Mouse (Mus musculus): ENCODE data around the gene Npdc1.
"Not testable (repeated sequence)": the region's sequence is repeated elsewhere in the genome, so short reads cannot be mapped to it uniquely, and the experiment has no call there.

Npdc1 gene

DNA sequence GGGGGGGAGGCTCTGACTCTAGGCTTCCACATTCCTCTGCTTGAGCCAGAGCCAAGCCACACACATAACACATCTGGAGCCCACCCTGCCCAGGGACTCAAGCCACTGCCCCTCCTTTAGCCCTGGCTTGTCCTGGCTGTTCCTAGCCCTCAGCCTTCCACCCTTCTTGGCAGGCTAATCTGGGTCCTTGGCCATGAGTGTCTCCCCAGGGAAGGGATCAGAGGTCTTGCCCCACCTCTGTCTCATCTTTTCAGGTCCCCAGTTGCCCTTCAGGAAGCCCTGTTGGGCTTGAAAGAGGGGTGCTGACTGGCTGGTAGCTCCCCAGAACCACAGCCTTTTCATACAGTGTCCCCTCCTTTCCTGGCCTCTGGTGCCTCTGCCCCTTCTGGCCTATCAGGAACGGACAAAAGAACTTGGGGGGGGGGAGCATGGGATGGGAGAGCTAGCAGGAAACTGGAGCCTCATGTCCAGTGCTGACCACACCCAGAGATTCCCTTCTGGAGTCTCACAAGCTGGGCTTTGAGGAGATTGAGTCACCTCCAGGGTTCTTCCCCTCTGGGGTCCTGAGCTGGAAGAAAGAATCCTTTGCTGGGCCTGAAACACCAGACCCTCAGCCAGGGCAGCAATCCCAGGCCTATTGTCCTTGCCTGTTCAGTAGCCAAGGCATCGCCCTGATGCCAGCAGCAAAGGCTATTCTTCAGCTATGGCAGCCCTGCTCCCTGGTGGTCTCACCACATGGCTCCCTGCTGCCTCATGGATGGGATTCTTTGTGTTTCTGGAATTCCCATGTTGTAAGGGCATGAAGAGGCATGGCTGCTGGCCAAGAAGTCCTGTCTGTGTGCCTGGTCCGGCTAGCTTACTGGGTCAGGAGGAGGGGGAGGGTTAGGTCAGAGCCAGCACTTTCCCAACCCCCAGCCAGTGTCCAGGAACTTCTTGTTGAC, 4.6 kb upstream of the Npdc1 start:
- DNase-seq (ENCODE audit: extremely low read depth, insufficient read length, low spot score) = peak; percentile 46

DNA sequence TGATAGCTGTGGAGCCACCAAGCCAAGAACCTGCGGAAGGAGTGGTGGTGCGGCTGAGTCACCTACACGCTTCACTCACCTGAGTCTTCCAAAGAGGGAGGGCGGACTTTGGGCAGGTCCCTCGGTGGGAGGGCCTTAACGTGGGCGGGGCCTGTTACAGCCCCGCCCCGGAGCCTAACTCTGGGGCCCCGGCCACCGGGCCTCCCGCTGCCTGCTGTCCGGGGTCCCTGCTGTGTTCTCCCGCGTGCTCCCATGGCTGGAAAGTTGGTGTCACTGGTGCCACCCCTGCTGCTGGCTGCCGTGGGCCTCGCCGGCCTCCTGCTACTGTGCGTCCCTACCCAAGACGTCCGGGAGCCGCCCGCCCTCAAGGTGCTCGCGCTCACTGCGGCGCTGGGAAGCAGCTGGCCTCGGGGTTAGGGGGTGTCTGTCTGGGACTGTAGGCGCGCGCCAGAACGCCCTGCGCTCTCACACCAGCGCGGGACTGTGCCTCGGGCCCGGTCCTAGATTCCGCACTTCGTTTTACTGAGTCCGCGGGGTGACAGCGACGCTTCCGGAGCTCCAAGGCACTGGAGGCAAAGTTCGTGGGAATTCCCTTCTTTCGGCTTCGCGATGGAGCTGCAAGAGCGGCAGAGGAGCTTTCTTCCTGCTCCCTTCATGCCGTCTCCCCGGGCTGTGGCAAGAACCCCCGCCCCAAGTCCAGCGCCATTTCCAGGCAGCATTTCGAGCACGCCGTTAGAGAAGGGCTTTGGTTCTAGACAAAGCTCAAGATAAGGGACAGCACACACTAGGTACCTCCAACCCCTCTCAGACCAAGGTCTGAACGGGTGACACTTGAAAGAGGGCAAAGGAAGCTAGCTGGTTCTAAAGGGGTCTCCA, 3.2 kb upstream of the Npdc1 start, which contains the start of gene Entpd2:
TSS of gene Entpd2 (plus strand) at position 154 of the 876 bp plus-strand sequence.
- no peak for DNase-seq (ENCODE audit: extremely low read depth, insufficient read length, low spot score)

DNA sequence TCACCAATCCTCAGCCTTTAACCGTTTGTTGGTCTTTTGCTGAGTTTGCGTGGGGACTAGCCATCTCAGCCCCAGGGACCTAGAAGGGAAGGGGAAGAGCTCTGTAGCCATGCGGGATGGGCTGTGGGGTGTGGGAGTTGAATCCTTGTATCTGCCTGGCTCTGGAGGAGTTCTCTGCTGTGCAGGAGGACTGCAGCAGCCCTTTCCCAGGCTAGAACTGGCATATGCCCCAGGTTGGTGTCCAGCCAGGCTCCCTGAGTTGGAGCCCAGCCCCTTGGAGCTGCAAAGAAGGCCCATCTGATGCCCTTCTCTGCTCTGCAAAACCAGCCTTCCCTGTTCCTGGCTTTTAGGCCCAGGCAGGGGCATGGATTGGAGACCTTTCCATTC, 2.6 kb upstream of the Npdc1 start:
- no peak for DNase-seq (ENCODE audit: extremely low read depth, insufficient read length, low spot score)

GRCm38 (mm10) chr2:25397010-25397409, 2.1 kb upstream of the Npdc1 start:
- DNase-seq (ENCODE audit: extremely low read depth, insufficient read length, low spot score) = no peak

- no peak for DNase-seq (ENCODE audit: extremely low read depth, insufficient read length, low spot score)
Measured at GRCm38 (mm10) chr2:25398065-25398464, 1.1 kb upstream of the Npdc1 start.

DNA sequence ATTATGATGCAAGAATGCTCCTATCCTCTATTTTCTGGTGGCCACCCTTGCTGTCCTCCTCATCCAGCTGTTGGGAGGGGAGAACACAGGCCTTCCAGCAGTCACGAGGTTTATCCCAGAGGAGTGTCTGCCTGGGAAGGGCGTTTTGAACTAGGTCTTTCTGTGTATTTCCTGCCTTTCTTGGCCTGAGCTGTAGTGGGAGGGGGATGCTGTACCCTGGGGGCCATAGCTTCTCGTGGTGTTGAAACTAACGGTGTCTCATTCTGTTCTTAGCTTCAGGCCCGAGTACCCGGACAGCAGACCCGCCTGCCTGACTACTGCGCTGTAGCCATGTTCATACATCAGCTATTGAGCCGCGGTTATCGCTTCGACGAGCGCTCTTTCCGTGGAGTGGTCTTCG, 1.1 kb downstream of the Npdc1 start:
- no peak for DNase-seq (ENCODE audit: extremely low read depth, insufficient read length, low spot score)

DNA sequence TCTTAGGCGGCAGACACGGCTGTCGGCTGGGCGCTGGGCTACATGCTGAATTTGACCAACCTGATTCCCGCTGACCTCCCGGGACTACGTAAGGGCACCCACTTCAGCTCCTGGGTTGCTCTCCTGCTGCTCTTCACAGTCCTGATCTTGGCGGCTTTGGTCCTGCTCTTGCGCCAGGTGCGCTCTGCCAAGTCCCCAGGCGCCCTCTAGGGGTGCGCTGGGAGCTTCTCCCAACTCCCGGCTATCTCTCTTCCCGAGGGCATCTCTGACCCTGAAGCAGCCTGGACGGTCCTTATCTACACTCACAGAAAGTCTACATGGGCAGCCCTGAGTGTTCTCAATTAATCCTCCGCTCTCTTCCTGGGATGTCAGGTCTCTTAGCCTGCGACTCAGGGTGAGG, 1.6 kb downstream of the Npdc1 start:
- no peak for DNase-seq (ENCODE audit: extremely low read depth, insufficient read length, low spot score)

DNA sequence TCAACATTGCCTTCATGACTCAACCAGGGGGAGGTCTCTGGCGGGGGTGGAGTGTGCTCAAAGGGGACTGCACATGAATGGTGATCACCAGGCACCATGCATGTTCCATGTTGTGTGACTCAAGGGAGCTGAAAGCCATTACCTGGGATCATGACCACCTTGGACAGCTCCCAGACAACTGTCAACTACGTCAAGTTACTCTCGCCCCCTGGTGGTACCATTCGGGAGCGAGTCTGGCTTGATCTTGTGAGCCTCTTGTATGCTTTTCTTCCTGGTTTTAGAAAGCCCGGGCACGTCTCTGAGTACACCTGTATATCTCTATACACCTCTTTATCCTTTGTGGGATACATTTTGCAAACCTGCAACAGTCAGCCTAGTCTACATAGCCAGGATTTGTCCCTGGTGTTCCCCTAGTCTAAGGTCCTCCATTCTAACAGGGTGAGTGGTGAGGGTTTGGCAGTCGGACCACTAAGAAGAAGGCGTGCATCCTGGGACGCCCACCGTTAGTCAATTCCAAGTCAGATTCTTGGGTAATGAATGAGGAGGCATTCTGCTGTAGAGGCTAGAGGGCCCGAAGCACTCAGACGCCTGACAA, 3.3 kb downstream of the Npdc1 start:
- no peak for DNase-seq (ENCODE audit: extremely low read depth, insufficient read length, low spot score)

DNA sequence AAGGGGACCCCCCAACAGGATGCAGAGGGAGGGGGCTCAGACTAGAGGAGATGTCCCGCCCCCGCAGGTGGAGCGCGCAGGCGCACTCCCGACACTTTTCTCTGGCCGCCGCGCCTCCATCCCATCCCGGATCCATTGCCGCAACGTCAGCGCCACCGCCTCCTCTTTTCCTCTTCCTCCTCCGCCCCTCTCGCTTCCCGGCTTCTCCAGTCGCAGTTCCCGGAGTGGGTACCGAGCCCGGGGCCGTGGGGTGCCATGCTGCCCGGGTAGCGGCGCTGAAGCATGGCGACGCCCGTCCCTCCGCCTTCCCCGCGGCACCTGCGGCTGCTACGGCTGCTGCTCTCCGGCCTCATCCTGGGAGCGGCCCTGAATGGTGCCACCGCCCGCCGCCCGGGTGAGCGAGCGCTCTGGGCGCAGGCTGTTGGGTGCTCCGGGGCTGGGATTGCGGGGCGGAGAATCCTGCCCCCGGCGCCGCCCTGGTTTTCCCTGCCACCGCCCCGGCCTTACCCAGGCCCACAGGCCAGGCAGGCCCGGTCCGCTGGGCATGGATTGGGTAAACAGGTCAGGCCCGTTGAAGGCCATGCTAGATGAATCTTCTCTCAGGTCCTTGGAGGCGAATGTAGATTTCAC, 3.9 kb downstream of the Npdc1 start:
- peak; percentile 84 for DNase-seq (ENCODE audit: extremely low read depth, insufficient read length, low spot score)

DNA sequence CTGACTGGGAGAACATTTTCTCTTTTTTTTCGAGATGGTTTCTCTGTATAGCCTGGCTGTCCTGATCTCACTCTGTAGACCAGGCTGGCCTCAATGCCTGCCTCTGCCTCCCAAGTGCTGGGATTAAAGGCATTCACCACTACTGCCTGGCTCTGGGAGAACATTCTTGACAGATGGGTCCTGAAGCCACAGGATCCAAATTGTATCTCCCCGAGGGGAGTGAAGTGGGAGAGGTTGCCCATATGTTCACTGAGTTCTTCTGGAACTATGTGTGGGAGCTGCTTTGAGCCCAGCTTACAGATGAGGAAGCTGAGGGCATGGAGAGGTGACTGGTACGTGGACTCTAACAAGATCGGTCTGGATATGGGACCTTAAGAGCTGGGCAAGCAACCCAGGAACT, 4.8 kb downstream of the Npdc1 start:
- no peak for DNase-seq (ENCODE audit: extremely low read depth, insufficient read length, low spot score)

- DNase-seq (ENCODE audit: extremely low read depth, insufficient read length, low spot score) = no peak
Measured at GRCm38 (mm10) chr2:25408908-25409307, 9.8 kb downstream of the Npdc1 start.

DNA sequence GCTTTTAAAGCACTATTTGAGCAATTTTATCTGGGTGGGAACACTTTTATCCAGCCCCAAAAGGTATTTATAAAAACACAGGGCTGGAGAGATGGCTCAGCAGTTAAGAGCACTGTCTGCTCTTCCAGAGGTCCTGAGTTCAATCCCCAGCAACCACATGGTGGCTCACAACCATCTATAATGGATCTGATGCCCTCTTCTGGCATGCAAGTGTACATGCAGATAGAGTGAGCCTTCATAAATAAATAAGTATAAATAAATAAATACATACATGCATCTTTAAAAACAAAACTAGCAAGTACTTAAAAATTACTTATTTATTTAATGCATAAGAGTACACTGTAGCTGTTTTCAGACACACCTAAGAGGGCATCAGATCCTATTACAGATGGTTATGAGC, 14.3 kb downstream of the Npdc1 start:
- DNase-seq (ENCODE audit: extremely low read depth, insufficient read length, low spot score) = not testable (repeated sequence)

GRCm38 (mm10) chr2:25417426-25417825, 18.3 kb downstream of the Npdc1 start:
- no peak for DNase-seq (ENCODE audit: extremely low read depth, insufficient read length, low spot score)

DNA sequence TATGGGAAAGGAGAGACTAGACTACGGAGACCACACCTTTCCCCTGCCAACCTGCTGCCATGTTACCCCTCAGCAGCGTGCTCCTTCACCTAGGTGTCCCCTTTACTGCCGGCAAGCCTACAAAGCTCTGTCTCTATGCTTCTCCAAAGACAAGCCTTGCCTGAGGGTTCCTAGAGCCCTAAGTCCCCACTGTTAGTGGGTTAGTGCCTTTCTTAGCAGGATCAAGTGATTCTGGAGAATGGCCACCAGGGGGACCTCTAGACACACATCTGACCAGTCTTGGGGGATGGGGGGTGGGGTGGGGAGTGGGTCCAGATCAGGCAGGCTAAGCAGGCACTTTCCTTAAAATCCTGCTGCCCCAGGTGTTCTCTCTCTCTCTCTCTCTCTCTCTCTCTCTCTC, 22.7 kb downstream of the Npdc1 start:
- DNase-seq (ENCODE audit: extremely low read depth, insufficient read length, low spot score) = no peak

DNA sequence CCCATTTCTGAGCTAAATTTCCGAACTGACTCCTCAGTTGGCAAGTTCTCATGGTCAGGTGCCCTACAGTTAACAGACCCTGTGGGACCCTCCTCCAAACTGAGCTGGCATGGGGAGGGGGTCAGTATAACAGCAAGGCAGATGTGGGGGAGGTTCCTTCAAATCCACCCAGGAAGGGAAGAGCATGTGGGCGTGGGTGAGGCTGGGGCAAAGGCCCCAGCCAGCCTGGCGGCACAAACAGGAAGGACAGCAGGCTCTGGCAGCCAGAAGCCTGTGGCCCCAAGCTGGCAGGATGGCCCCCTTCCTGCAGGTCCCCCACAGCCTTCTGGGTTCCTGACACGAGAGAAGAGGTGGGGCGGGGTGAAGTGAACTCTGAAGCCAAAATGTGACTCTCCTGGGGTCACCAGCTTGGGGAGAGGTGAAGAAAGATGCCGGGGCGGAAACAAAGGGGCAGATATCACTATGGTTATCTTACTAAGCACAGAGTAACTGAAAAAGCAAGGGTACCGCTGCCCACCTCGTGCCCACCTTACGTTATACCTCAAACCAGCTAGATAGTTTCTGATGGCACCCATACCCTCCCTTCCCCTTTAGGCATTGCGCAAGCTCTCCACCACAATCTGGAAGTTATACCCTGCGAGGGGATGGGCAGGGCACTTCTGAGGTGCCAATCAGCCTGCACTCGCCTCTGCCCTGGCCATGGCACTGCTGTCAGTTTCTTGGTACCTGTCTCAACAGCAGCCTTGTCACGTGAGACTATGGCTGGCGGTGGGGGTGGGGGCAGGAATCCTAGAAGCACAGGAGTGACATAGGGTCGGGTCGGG, 23.6 kb downstream of the Npdc1 start, which contains the start of gene Fut7:
TSS of gene Fut7 (plus strand) at position 681 of the 824 bp plus-strand sequence.
- no peak for DNase-seq (ENCODE audit: extremely low read depth, insufficient read length, low spot score)

GRCm38 (mm10) chr2:25423626-25424025, 24.5 kb downstream of the Npdc1 start:
- DNase-seq (ENCODE audit: extremely low read depth, insufficient read length, low spot score) = no peak

DNA sequence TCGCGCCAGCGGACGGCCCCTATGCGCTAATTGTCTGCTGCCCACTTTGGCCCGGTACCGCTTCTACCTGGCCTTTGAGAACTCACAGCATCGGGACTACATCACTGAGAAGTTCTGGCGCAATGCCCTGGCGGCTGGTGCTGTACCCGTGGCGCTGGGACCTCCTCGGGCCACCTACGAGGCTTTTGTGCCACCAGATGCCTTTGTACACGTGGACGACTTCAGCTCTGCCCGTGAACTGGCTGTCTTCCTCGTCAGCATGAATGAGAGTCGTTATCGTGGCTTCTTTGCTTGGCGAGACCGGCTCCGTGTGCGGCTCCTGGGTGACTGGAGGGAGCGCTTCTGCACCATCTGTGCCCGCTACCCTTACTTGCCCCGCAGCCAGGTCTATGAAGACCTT, 26.3 kb downstream of the Npdc1 start:
- DNase-seq (ENCODE audit: extremely low read depth, insufficient read length, low spot score) = no peak

DNA sequence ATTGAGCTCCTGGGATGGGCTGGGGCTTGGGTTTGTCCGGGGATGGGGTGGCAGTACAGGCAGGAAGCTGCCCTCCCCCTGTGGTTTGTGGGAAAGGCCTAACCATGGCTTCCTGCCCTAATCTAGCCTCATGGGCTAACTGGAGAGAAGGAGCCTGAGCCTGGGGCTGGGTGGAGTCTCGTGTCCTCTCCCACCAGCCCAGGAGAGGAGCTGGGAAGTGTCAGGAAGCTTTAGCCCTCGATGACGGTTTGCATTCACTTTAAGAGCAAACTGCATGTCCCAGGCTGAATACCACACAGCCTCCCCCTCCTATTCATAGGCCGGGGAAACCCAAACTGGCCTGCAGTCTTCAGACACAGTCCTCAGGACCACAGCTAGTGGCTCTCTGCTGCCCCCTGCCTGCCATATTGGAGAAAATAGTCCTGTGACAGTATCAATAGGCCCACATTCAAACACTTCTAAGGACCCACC, 27.6 kb downstream of the Npdc1 start:
- peak; percentile 78 for DNase-seq (ENCODE audit: extremely low read depth, insufficient read length, low spot score)

DNA sequence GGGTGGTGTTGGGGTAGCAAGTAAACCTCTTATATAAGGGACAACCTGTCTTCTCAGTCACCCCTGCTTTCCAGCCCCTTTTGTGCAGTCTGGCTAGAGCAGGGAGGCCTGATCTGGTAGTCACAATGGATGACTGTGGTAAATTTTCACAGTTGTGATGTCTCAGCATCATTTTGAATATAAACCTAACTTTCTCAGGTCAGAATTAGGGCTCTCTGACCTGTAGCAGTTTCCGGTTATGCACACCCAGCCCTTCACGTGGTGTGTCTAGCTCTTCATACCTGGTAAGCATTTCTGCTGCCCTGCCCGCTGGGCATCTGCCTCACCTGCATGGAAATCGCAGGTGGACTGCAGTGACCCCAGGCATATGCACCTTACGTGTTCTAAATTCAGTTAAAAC, 28.1 kb downstream of the Npdc1 start:
- DNase-seq (ENCODE audit: extremely low read depth, insufficient read length, low spot score) = no peak

All from 3134 (cell line).